Mouse (Mus musculus): ENCODE data around the gene Fam83f.

Fam83f gene

DNA sequence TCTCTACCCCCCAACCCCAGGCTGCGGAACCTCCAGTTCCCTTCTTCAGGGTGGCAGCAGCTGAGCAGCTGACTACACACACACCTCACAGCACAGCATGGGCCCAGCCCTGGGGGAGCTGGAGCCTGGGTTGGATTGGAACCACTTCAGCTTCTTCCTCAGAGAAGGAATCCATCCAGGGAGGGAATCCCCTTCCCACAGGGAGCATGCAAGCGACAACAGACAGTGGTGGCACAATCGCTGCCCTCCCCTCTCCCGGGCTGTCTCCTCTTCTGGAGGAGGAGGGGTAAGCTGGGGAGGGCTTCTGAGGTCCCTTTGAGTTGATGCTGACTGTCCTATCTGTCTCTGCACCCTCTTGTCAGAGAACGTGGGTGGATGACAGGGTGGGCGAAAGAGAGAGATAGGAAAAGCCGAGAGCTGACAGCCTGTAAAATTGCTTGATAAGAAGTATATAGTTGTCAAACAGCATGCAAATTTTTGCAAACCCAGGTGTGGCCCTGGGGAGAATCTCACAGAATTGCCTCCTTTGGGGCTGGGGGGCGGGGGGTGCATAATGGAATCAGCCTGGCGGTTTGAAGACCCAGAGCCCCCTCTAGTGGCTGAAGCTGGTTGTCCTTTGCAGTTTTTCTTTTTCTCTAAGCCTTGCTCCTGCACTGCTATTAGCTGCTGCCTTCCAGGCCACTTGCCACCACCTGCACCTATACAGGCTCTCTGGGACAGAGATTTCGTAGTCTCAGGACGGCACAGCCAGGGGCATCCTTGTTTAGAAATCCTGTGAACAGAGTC lies 22.7 kb downstream of the Fam83f start:
- in situ Hi-C loops (cut with MboI; ENCODE audit: low pct_unique_long_range_greater_than_20kb in 1 of 2, low sequenced_read_pairs in 2 of 2, unreplicated experiment in 1 of 2) = loop anchor here (10.0 kb wide), 2 partner anchors 60 to 400 kb away; no protein-coding TSS in a partner anchor

GRCm38 (mm10) chr15:80697564-80697963 lies 25.9 kb downstream of the Fam83f start:
- in situ Hi-C loops (cut with MboI; ENCODE audit: low pct_unique_long_range_greater_than_20kb in 1 of 2, low sequenced_read_pairs in 2 of 2, unreplicated experiment in 1 of 2) = loop anchor here (10.0 kb wide), 2 partner anchors 63 to 403 kb away; no protein-coding TSS in a partner anchor

GRCm38 (mm10) chr15:80701481-80702257 lies 30.0 kb downstream of the Fam83f start:
- in situ Hi-C loops (cut with MboI; ENCODE audit: low pct_unique_long_range_greater_than_20kb in 1 of 2, low sequenced_read_pairs in 2 of 2, unreplicated experiment in 1 of 2) = loop anchor here in 1 of 2 experiments (25.0 kb wide), 1 partner anchor 589 kb away; no protein-coding TSS in a partner anchor

DNA sequence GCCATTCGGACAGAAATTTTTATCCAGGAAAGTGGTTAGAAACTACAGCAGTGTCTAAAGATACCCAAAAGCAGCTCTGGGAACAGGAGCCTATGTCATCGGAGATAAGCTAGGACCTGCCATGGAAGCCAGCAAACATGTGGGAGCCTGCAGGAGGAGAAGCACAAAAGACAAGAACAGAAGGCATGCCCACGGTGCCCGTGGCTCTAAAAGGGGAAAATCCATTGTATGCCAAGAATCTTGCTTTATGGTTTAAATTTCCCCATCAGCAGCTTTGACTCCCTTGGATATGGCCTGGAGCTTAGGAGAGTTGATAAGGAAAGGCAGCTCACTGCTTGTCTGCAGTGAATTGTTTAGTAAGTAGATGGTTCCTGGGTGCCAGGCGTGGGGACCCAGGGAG lies 31.3 kb downstream of the Fam83f start:
- in situ Hi-C loops (cut with MboI; ENCODE audit: low pct_unique_long_range_greater_than_20kb in 1 of 2, low sequenced_read_pairs in 2 of 2, unreplicated experiment in 1 of 2) = loop anchor here in 1 of 2 experiments (25.0 kb wide), 1 partner anchor 591 kb away; no protein-coding TSS in a partner anchor

GRCm38 (mm10) chr15:80703495-80703894 lies 31.8 kb downstream of the Fam83f start:
- in situ Hi-C loops (cut with MboI; ENCODE audit: low pct_unique_long_range_greater_than_20kb in 1 of 2, low sequenced_read_pairs in 2 of 2, unreplicated experiment in 1 of 2) = loop anchor here in 1 of 2 experiments (25.0 kb wide), 1 partner anchor 591 kb away; no protein-coding TSS in a partner anchor

DNA sequence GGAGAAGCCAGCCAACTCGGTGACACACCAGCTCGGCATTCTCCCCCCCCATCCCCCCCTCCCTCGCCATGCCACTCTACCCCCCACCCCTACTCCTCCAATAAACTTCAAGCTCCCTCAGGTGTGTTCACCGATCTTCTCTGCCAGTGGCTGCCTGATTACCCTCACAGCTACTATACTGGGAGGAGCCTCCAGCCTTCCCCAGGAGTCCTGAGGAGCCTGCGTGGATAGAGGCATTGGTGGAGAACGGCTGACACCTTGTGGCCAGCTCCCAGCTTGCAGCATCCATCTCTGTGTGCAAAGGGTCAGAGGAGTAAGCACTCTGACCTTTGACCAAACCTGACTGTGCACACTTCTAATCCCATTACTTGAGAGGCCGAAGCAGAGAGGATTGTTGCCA lies 32.6 kb downstream of the Fam83f start:
- in situ Hi-C loops (cut with MboI; ENCODE audit: low pct_unique_long_range_greater_than_20kb in 1 of 2, low sequenced_read_pairs in 2 of 2, unreplicated experiment in 1 of 2) = loop anchor here in 1 of 2 experiments (25.0 kb wide), 1 partner anchor 592 kb away; no protein-coding TSS in a partner anchor

GRCm38 (mm10) chr15:80705828-80706549 lies 34.3 kb downstream of the Fam83f start:
- in situ Hi-C loops (cut with MboI; ENCODE audit: low pct_unique_long_range_greater_than_20kb in 1 of 2, low sequenced_read_pairs in 2 of 2, unreplicated experiment in 1 of 2) = loop anchor here in 1 of 2 experiments (25.0 kb wide), 1 partner anchor 594 kb away; no protein-coding TSS in a partner anchor

- in situ Hi-C loops (cut with MboI; ENCODE audit: low pct_unique_long_range_greater_than_20kb in 1 of 2, low sequenced_read_pairs in 2 of 2, unreplicated experiment in 1 of 2) = loop anchor here in 1 of 2 experiments (25.0 kb wide), 1 partner anchor 594 kb away; no protein-coding TSS in a partner anchor
Measured at GRCm38 (mm10) chr15:80706596-80706995, 34.9 kb downstream of the Fam83f start.

DNA sequence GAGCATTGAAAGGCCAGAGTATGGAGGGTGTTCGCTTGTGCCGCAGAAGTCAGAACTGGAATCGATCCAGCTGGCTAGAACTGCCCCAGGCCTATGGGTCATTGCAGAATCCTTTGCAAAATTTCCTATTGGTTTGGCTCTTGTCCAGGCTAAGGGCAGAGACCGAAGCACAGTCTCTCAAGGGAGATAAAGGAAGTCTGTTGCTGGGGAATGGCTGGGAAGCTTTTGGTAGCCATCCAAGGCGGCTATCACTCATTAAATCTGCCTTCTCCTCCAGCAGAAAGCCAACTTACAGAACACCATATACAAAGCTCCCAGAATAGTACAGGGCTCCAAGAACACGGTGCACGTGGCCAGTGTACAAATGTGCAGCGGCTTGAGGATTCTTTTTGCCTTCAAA lies 35.4 kb downstream of the Fam83f start:
- in situ Hi-C loops (cut with MboI; ENCODE audit: low pct_unique_long_range_greater_than_20kb in 1 of 2, low sequenced_read_pairs in 2 of 2, unreplicated experiment in 1 of 2) = loop anchor here in 1 of 2 experiments (25.0 kb wide), 1 partner anchor 595 kb away; no protein-coding TSS in a partner anchor

DNA sequence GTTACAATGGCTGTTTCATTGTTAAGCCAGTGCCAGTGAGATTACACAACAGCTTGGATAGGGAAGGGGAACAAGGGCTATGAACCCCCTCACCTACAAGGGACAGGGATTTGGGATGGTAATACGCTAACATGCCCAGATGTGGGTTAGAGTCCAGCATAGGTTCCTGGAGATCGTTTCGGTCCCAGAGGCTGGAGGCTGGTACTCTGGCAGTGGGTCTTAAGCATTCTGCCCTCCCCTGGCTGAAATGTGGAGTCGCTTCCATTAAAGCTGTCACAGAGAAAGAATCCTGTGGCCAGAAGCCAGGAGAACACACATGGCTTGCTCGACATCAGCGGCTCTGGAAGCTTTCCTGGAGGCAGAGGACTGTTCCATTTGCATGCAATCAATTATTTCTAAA lies 37.9 kb downstream of the Fam83f start:
- in situ Hi-C loops (cut with MboI; ENCODE audit: low pct_unique_long_range_greater_than_20kb in 1 of 2, low sequenced_read_pairs in 2 of 2, unreplicated experiment in 1 of 2) = loop anchor here in 1 of 2 experiments (25.0 kb wide), 1 partner anchor 597 kb away; no protein-coding TSS in a partner anchor

DNA sequence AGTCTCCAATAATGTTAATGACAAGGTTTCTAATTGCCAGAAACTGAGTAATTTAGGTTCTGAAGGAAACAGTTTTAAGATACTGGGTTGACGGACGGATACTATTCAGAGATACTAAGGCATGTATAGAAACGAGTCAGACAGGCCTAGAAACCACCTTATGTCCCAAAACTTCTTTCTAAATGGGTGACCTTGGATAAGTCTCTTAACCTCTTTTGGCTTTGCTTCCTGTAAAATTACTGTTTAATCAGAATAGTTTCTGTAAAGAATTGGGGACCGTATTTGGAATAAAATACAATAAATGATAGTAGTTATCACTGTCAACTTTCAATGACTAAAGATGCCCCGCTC lies 38.6 kb downstream of the Fam83f start:
- in situ Hi-C loops (cut with MboI; ENCODE audit: low pct_unique_long_range_greater_than_20kb in 1 of 2, low sequenced_read_pairs in 2 of 2, unreplicated experiment in 1 of 2) = loop anchor here in 1 of 2 experiments (25.0 kb wide), 1 partner anchor 598 kb away; no protein-coding TSS in a partner anchor

GRCm38 (mm10) chr15:80710608-80711363 lies 39.1 kb downstream of the Fam83f start, which contains the start of gene Tnrc6b:
Gene Tnrc6b, plus strand, starts transcription at chr15:80711313.
- in situ Hi-C loops (cut with MboI; ENCODE audit: low pct_unique_long_range_greater_than_20kb in 1 of 2, low sequenced_read_pairs in 2 of 2, unreplicated experiment in 1 of 2) = loop anchor here in 1 of 2 experiments (25.0 kb wide), 1 partner anchor 598 kb away; no protein-coding TSS in a partner anchor

- in situ Hi-C loops (cut with MboI; ENCODE audit: low pct_unique_long_range_greater_than_20kb in 1 of 2, low sequenced_read_pairs in 2 of 2, unreplicated experiment in 1 of 2) = loop anchor here in 1 of 2 experiments (25.0 kb wide), 1 partner anchor 599 kb away; no protein-coding TSS in a partner anchor
Measured at GRCm38 (mm10) chr15:80711401-80712151, 39.9 kb downstream of the Fam83f start.

- in situ Hi-C loops (cut with MboI; ENCODE audit: low pct_unique_long_range_greater_than_20kb in 1 of 2, low sequenced_read_pairs in 2 of 2, unreplicated experiment in 1 of 2) = loop anchor here in 1 of 2 experiments (25.0 kb wide), 1 partner anchor 602 kb away; no protein-coding TSS in a partner anchor
Measured at GRCm38 (mm10) chr15:80714299-80714698, 42.7 kb downstream of the Fam83f start.

DNA sequence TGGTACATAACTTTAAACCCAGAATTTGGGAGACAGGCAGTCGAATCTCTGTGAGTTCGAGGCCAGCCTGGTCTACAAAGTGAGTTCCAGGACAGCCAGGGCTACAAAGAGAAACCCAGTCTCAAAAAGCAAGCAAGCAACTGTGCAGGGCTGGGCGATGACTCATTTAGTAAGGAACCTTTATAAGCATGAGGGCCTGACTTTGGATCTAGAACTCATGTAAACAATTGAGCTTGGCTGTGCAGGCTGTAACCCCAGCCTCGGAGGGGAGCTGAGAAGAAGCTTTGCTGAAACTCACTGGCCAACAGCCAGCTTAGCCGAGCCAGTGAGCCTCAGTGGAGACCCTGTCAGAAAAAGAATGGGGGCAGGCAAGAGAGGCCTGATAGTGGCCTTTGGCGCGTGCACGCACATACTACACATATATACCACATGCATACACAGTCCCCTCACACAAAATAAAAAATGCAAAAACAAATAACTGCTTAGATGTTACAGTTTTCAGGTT lies 45.0 kb downstream of the Fam83f start:
- in situ Hi-C loops (cut with MboI; ENCODE audit: low pct_unique_long_range_greater_than_20kb in 1 of 2, low sequenced_read_pairs in 2 of 2, unreplicated experiment in 1 of 2) = loop anchor here in 1 of 2 experiments (25.0 kb wide), 1 partner anchor 604 kb away; no protein-coding TSS in a partner anchor

GRCm38 (mm10) chr15:80717431-80717830 lies 45.8 kb downstream of the Fam83f start:
- in situ Hi-C loops (cut with MboI; ENCODE audit: low pct_unique_long_range_greater_than_20kb in 1 of 2, low sequenced_read_pairs in 2 of 2, unreplicated experiment in 1 of 2) = loop anchor here in 1 of 2 experiments (25.0 kb wide), 1 partner anchor 605 kb away; no protein-coding TSS in a partner anchor

All from mouse embryonic stem cell (cell line).